10 mouse cellular contexts compared by ENCODE assay signal in genomic region chr15:37102035-37102555, GRCm38 (mm10).
A peak's percentile ranks its signal among the peaks of the same experiment; 100 is the strongest.
DNase-seq lines count a peak whose midpoint lies in the region; ATAC-seq and TF ChIP-seq lines count a peak whose summit lies in the region.
"Had no signal": no experiment of that assay in that cellular context is flagged by ENCODE, and none has a peak within 500 bp of the region (broad histone marks: within the 10 kb centered on the region; RNA-seq: fewer than 3 reads in every experiment).

No protein-coding gene starts in this region.

- no peaks in the 10 kb centered on the region for H3K27me3 ChIP-seq in lung, embryonic 14.5 days (ENCODE audit: insufficient read depth, low read length)
- H3K27me3 ChIP-seq: embryonic facial prominence, embryonic 12.5 days had no signal

- H3K4me3 ChIP-seq in lung, embryonic 14.5 days (ENCODE audit: low read depth, low read length): no peak overlapping the region
- H3K4me3 ChIP-seq: embryonic facial prominence, embryonic 12.5 days had no signal

- WGBS in lung, embryonic 14.5 days: 57% methylated on average over 2 of the region's 2 CpGs

- TF ChIP-seq CTCF in lung, embryonic 14.5 days (IDR thresholded peaks at IDR 0.05; ENCODE audit: low read depth): peak; percentile 45

- H3K4me2 ChIP-seq in lung, embryonic 14.5 days: no peak overlapping the region
- H3K4me2 ChIP-seq: embryonic facial prominence, embryonic 12.5 days had no signal

- no peaks in the 10 kb centered on the region for H3K9me3 ChIP-seq in lung, embryonic 14.5 days (ENCODE audit: low read depth, low read length)
- H3K9me3 ChIP-seq: embryonic facial prominence, embryonic 12.5 days had no signal

- no peak overlapping the region for H3K27ac ChIP-seq in lung, embryonic 14.5 days (ENCODE audit: low read depth)
- H3K27ac ChIP-seq: embryonic facial prominence, embryonic 12.5 days had no signal

- H3K9ac ChIP-seq in lung, embryonic 14.5 days: no peak overlapping the region
- H3K9ac ChIP-seq: embryonic facial prominence, embryonic 12.5 days had no signal

- no peaks in the 10 kb centered on the region for H3K4me1 ChIP-seq in lung, embryonic 14.5 days (ENCODE audit: insufficient read depth)
- H3K4me1 ChIP-seq: embryonic facial prominence, embryonic 12.5 days had no signal

- ATAC-seq in lung, embryonic 14.5 days (ENCODE audit: insufficient read depth): no peak
- ATAC-seq in megakaryocyte-erythroid progenitor cell, adult 5-6 weeks (replicated peaks; ENCODE audit: low FRiP score, low TSS enrichment, poor library complexity, severe bottlenecking): no peak

- peak; percentile 5 for DNase-seq in gastrocnemius, adult 18-20 months (ENCODE audit: low spot score)
- DNase-seq in gastrocnemius, postnatal 10 days: no peak
- DNase-seq in lung, embryonic 14.5 days: peak; percentile 36
- no peak for DNase-seq in lung, postnatal 4 days
- peak; percentile 65 for DNase-seq in ZHBTc4 (ENCODE audit: low read depth, low spot score)
- peak; percentile 33 for DNase-seq in lung, postnatal 36 days
- no peak for DNase-seq in thymus, postnatal 4 days
- DNase-seq: layer of hippocampus, postnatal 36 days had no signal

- H3K36me3 ChIP-seq in lung, embryonic 14.5 days (ENCODE audit: insufficient read depth): no peaks in the 10 kb centered on the region
- H3K36me3 ChIP-seq: embryonic facial prominence, embryonic 12.5 days had no signal

Comparison
In these comparisons a context has a peak if more than half of its experiments do, and no peak if none do; other contexts are left out.
1. DNase-seq: peak in gastrocnemius, adult 18-20 months (single experiment), lung, embryonic 14.5 days (single experiment), ZHBTc4 (single experiment) and lung, postnatal 36 days (single experiment); none in gastrocnemius, postnatal 10 days (single experiment), lung, postnatal 4 days (0 of 2) and thymus, postnatal 4 days (single experiment).